In the genomic region with DNA sequence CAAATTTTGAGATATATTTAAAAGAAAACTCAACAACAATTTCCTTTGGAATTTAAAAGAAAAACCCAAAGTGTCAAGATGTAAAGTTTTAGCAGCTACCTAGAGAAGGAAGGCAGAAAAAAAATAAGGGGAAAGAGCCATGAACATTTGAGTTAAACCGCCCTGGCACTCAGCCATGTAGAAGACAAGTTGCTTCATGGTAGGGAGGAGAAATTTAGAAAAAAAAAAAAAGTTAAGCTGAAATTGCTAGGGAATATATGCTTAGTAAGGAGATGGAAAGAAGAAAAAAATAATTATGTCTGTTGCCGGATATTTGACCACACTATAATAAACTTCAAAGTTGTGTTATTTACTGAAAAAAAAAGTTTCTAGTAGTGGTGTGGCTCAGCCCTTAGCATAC, we compare ENCODE assay signal across 27 mouse cellular contexts.
"Had no signal": no experiment of that assay in that cellular context is flagged by ENCODE, and none has a peak within 500 bp of the region (broad histone marks: within the 10 kb centered on the region; RNA-seq: fewer than 3 reads in every experiment).

No protein-coding gene starts in this region.

- H3K4me1 ChIP-seq: embryonic facial prominence, embryonic 10.5 days; embryonic facial prominence, embryonic 12.5 days; embryonic facial prominence, embryonic 13.5 days; embryonic facial prominence, embryonic 15.5 days; forebrain, embryonic 10.5 days; forebrain, embryonic 12.5 days; forebrain, embryonic 13.5 days; forebrain, embryonic 15.5 days had no signal

- H3K27me3 ChIP-seq: embryonic facial prominence, embryonic 12.5 days; embryonic facial prominence, embryonic 13.5 days; embryonic facial prominence, embryonic 15.5 days; forebrain, embryonic 12.5 days; forebrain, embryonic 13.5 days; forebrain, embryonic 15.5 days had no signal

- H3K4me3 ChIP-seq: embryonic facial prominence, embryonic 10.5 days; embryonic facial prominence, embryonic 12.5 days; embryonic facial prominence, embryonic 13.5 days; embryonic facial prominence, embryonic 15.5 days; erythroblast, embryonic 14.5 days; forebrain, embryonic 10.5 days; forebrain, embryonic 12.5 days; forebrain, embryonic 13.5 days; forebrain, embryonic 15.5 days; gastrocnemius, adult 2 months; heart, adult 2 months had no signal

- H3K9me3 ChIP-seq: embryonic facial prominence, embryonic 10.5 days; embryonic facial prominence, embryonic 12.5 days; embryonic facial prominence, embryonic 13.5 days; embryonic facial prominence, embryonic 15.5 days; forebrain, embryonic 10.5 days; forebrain, embryonic 12.5 days; forebrain, embryonic 13.5 days; forebrain, embryonic 15.5 days had no signal

- H3K9ac ChIP-seq: embryonic facial prominence, embryonic 12.5 days; embryonic facial prominence, embryonic 13.5 days; embryonic facial prominence, embryonic 15.5 days; forebrain, embryonic 12.5 days; forebrain, embryonic 13.5 days; forebrain, embryonic 15.5 days; forebrain, postnatal 0 days had no signal

- DNase-seq: cerebellum, adult 9-10 months; cerebellum, adult 9-11 months; cerebellum, postnatal 10 days; cerebellum, postnatal 14 days; cerebellum, postnatal 25 days; cerebellum, postnatal 36 days; embryo, embryonic 11 days; forebrain, postnatal 0 days; gastrocnemius, adult 2 months; gastrocnemius, postnatal 10 days; gastrocnemius, postnatal 14 days; gastrocnemius, postnatal 25 days; gastrocnemius, postnatal 36 days; heart, adult 11 months; heart, adult 18-20 months; heart, adult 2 months had no signal

- ATAC-seq: forebrain, embryonic 13.5 days; forebrain, embryonic 14.5 days; forebrain, embryonic 15.5 days; forebrain, embryonic 16.5 days; forebrain, postnatal 0 days had no signal

- H3K36me3 ChIP-seq: embryonic facial prominence, embryonic 10.5 days; embryonic facial prominence, embryonic 12.5 days; embryonic facial prominence, embryonic 13.5 days; embryonic facial prominence, embryonic 15.5 days; forebrain, embryonic 10.5 days; forebrain, embryonic 12.5 days; forebrain, embryonic 15.5 days had no signal

- H3K27ac ChIP-seq: embryonic facial prominence, embryonic 10.5 days; embryonic facial prominence, embryonic 12.5 days; embryonic facial prominence, embryonic 13.5 days; embryonic facial prominence, embryonic 15.5 days; forebrain, embryonic 10.5 days; forebrain, embryonic 12.5 days; forebrain, embryonic 13.5 days; forebrain, embryonic 15.5 days; gastrocnemius, adult 2 months; heart, adult 2 months had no signal
